Mouse (Mus musculus) embryonic fibroblast, embryonic 13.5 days (primary cell): ENCODE data around the gene Npas1.

Experiments used
- CTCF ChIP-seq: IDR thresholded peaks from 2 replicates; pipeline ENCODE4 v1.5.1; 2011; ENCODE audit warnings: mild to moderate bottlenecking, control low read depth, low read length, moderate library complexity, borderline replicate concordance; ENCODE audit not compliant: insufficient read depth
- POLR2A ChIP-seq: IDR thresholded peaks from 2 replicates; pipeline ENCODE4 v1.6.1; 2011; ENCODE audit warnings: low read depth, mild to moderate bottlenecking, control low read depth, low read length, moderate library complexity

GRCm38 (mm10) chr7:16471549-16471948 is 6.0 kb downstream of the Npas1 start:
- TF ChIP-seq POLR2A (no peak), CTCF (no peak)
